Mouse (Mus musculus) hindbrain, embryonic 14.5 days (tissue): ENCODE measurements at regions not wholly inside any gene's neighbourhood (a gene's known extent, or its start where the extent isn't known, plus 50 kb on each side); places are given as distances from the start of the nearest gene placed in this dataset.

Experiments used
- ATAC-seq: fragments of 200-750 bp; cut with Nextera tagmentation; 2 replicates; pipeline ENCODE4 v1.8.0; 2017; ENCODE audit warnings: moderate number of reproducible peaks, mild to moderate bottlenecking, moderate TSS enrichment, moderate library complexity; ENCODE audit not compliant: low FRiP score
- DNase-seq: peaks from one replicate; pipeline ENCODE4 v3.0.0-alpha.2; 2015; ENCODE audit warnings: low spot score
- H3K27ac ChIP-seq: fragments of 300-500 bp; sonication (generic); 2 replicates; pipeline ENCODE4 v1.5.1; 2014; ENCODE audit warnings: mild to moderate bottlenecking, moderate library complexity
- H3K27me3 ChIP-seq: fragments of 300-500 bp; sonication (generic); 2 replicates; pipeline ENCODE4 v1.6.1; 2014; ENCODE audit warnings: mild to moderate bottlenecking, low read length, mixed read lengths; ENCODE audit not compliant: control insufficient read depth, insufficient read depth
- H3K36me3 ChIP-seq: fragments of 300-500 bp; sonication (generic); replicated peaks from 2 replicates; pipeline ENCODE4 v1.6.1; 2014; ENCODE audit not compliant: control insufficient read depth, insufficient read depth
- H3K4me1 ChIP-seq: fragments of 300-500 bp; sonication (generic); replicated peaks from 2 replicates; pipeline ENCODE4 v1.6.1; 2014; ENCODE audit warnings: antibody characterized with exemption, low read length, mixed read lengths; ENCODE audit not compliant: control insufficient read depth, insufficient read depth
- H3K4me2 ChIP-seq: fragments of 300-500 bp; sonication (generic); replicated peaks from 2 replicates; pipeline ENCODE4 v1.6.1; 2014; ENCODE audit warnings: mild to moderate bottlenecking, moderate library complexity
- H3K4me3 ChIP-seq: fragments of 300-500 bp; sonication (generic); replicated peaks from 2 replicates; pipeline ENCODE4 v1.5.1; 2014; ENCODE audit warnings: mild to moderate bottlenecking, low read length
- H3K9ac ChIP-seq: fragments of 300-500 bp; sonication (generic); 2 replicates; pipeline ENCODE4 v1.6.1; 2014
- H3K9me3 ChIP-seq: fragments of 300-500 bp; sonication (generic); 2 replicates; pipeline ENCODE4 v1.6.1; 2016; ENCODE audit warnings: low read length; ENCODE audit not compliant: control insufficient read depth
- WGBS: fragments of 180-500 bp; shearing (Covaris S2); extraction: QIAGEN DNeasy Blood & Tissue Kit; methylation state at CpG from one replicate; pipeline ENCODE4 v1.1.7; 2014; 5-methylcytosine and 5-hydroxymethylcytosine counted together

DNA sequence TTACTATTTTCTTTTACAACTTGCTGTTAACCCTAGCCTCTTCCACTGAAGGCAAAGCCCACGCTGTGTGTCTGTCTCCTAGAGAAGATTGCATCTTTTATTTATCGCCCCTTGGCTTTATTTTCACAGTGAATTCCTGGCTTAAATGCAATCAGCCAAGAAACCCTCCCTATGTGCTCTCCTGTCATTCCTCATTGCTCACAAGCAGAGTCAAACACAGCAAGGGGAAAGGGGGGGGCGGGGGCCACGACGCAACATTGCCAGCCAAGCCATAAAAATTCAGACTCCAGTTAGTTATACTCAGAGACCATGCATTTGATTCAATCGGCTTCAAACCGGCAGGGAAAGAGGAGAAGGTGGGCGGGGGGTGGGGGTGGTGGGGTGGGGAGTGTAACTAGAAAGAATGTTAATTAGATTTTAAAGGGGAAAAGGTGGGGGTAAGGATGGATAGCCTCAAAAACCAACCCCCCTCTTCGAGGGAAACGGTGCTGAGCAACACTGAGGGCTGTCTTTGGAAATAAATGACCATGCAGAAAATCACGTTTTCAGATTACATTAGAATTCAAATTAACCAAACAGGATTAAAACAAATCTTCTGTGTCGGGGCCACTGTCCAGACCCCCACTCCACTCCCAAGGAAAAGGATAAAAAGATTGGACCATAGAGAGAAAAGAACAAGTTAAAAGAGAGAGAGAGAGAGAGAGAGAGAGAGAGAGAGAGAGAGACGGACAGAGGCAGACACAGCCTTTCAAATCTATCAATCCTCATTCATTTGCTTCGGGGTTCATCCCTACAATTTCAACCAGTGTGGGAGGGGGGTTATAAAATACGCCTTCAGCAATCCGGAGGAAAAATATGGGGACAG lies 156.6 kb upstream of the Smim15 start:
- H3K4me1 ChIP-seq: peaks cover 46% of the 10 kb centered on the region
- peak overlapping the region; percentile 61 for H3K4me2 ChIP-seq
- peak overlapping the region; percentile 99 for H3K27ac ChIP-seq
- H3K4me3 ChIP-seq: peak overlapping the region; percentile 82
- no peaks in the 10 kb centered on the region for H3K36me3 ChIP-seq
- ATAC-seq (no peak), DNase-seq (no peak)
- under 1% methylated on average over 15 of the region's 16 CpGs for WGBS
- H3K9ac ChIP-seq: peak overlapping the region; percentile 97
- H3K9me3 ChIP-seq: no peaks in the 10 kb centered on the region
- no peaks in the 10 kb centered on the region for H3K27me3 ChIP-seq

DNA sequence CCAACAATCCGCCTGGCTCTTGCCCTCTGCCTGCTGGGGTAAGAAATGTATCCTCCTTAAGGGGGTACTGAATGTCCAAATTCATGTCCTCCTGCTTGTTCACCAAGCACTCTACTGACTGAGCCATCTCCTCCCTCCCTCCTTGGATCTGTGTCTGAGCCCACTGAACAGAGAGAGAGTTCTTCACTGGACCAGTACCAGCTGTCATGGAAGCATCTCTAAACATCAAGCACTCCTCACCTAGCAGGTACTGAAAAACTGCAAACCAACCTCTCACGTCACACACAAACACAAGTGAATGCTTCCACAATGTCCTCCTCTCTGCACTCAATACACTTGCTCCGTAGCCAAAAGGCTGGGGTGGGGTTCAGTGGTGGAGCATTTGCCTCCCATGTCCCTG lies 159.4 kb upstream of the Smim15 start:
- H3K27me3 ChIP-seq: no peaks in the 10 kb centered on the region
- H3K9ac ChIP-seq: no peak overlapping the region
- 70% methylated on average over 3 of the region's 3 CpGs for WGBS
- peak overlapping the region; percentile 29; the same call in 1 of the 2 replicates for H3K4me2 ChIP-seq
- peaks cover 44% of the 10 kb centered on the region for H3K4me1 ChIP-seq
- no peaks in the 10 kb centered on the region for H3K36me3 ChIP-seq
- H3K27ac ChIP-seq: no peak overlapping the region
- ATAC-seq (no peak), DNase-seq (no peak)
- no peak overlapping the region for H3K4me3 ChIP-seq
- H3K9me3 ChIP-seq: peaks cover 3% of the 10 kb centered on the region; the same call in 1 of the 2 replicates

DNA sequence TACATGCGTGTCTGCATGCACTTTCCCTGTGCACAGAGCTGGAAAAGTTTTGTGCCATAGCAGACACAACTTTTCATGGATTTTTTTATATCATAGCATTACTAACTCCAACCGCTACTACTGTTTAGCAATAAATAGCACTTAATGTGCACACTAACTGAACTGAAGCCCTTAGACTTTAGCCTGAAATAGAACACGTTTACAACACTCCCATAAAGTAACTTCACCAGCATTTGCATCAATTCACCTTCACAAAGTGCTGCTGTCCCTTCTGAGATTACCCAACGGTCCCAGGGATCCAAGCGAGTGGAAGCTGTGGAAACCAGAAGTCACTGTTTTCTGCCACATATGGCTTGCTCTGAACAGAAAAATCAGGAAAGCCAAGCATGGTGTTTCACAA lies 161.9 kb upstream of the Smim15 start:
- Histone ChIP-seq H3K4me1 (peaks cover 51% of the 10 kb centered on the region), H3K4me2 (no peak overlapping the region), H3K36me3 (no peaks in the 10 kb centered on the region), H3K4me3 (no peak overlapping the region), H3K9me3 (peaks cover 3% of the 10 kb centered on the region; the same call in 1 of the 2 replicates), H3K27ac (no peak overlapping the region), H3K27me3 (no peaks in the 10 kb centered on the region), H3K9ac (no peak overlapping the region)
- 87% methylated on average over 5 of the region's 5 CpGs for WGBS
- no peak for DNase-seq
- ATAC-seq: no peak

DNA sequence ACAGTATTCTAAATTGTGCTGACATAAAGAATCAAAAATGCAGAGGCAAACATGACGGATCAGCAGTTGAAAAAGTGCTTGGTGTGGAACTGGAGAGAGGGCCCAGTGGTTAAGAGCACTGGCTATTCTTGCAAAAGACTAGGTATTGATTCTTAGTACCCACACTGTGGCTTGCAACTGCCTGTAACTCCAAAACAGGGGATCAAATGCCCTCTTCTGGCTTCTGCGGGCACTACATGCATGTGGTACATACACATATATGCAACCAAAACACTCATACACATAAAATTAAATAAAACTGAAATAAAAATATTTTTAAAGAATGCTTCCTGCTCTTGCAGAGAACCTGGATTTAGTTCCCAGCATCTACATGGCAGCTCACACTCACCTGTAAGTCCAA lies 163.7 kb upstream of the Smim15 start:
- H3K9ac ChIP-seq: no peak overlapping the region
- H3K9me3 ChIP-seq: peaks cover 3% of the 10 kb centered on the region; the same call in 1 of the 2 replicates
- H3K4me3 ChIP-seq: no peak overlapping the region
- H3K36me3 ChIP-seq: no peaks in the 10 kb centered on the region
- H3K4me1 ChIP-seq: peaks cover 54% of the 10 kb centered on the region
- ATAC-seq: no peak
- no peaks in the 10 kb centered on the region for H3K27me3 ChIP-seq
- 99% methylated on average over 2 of the region's 2 CpGs for WGBS
- DNase-seq: no peak
- no peak overlapping the region for H3K4me2 ChIP-seq
- H3K27ac ChIP-seq: no peak overlapping the region

DNA sequence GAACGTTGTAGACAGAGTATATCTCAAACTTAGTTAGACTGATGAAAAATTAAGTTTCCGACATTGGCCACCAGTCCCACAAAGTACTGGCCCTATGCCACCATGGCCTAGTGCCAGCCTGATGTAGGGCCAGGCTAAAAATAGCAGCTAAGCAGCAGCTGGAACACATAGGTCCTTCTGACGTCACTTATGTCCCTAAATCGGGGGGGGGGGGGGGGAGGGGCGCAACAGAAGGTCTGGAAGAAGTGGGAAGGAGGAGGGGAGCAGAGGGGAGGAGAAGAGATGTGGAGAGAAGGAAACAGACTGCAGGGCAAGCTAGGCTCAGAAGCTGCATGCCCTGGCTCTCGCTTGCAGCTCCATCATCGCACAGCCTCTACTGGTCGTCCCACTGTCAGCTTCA lies 164.7 kb upstream of the Smim15 start:
- DNase-seq: peak; percentile 55
- Histone ChIP-seq H3K9me3 (peaks cover 3% of the 10 kb centered on the region; the same call in 1 of the 2 replicates), H3K36me3 (no peaks in the 10 kb centered on the region), H3K9ac (no peak overlapping the region), H3K4me1 (peaks cover 50% of the 10 kb centered on the region), H3K27me3 (no peaks in the 10 kb centered on the region), H3K4me3 (no peak overlapping the region), H3K4me2 (no peak overlapping the region), H3K27ac (no peak overlapping the region)
- ATAC-seq: peak; percentile 27; the same call in 1 of the 2 replicates
- WGBS: 61% methylated on average over 7 of the region's 8 CpGs

DNA sequence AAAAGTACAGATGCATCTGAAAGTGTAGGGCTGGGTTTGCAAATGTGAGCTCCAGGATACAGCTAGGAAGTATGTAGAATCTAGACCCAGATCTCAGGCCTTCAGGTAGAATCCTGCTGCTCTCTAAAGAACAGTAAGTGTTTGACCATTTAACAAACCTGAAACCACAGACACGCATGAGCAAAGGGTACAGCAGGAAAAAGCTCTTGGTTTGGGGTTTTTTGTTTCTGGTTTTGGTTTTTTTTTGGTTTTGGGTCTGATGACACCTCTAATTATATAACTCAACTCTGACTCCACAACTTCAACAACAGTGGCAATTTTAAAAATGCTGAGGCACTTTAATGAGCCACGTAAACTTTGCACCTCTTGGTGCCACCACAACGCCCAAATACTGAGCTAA lies 165.3 kb upstream of the Smim15 start:
- Histone ChIP-seq H3K27ac (no peak overlapping the region), H3K9ac (no peak overlapping the region), H3K36me3 (no peaks in the 10 kb centered on the region), H3K4me1 (peaks cover 49% of the 10 kb centered on the region), H3K4me2 (no peak overlapping the region), H3K9me3 (peaks cover 3% of the 10 kb centered on the region; the same call in 1 of the 2 replicates), H3K4me3 (no peak overlapping the region), H3K27me3 (no peaks in the 10 kb centered on the region)
- 95% methylated on average over 3 of the region's 3 CpGs for WGBS
- DNase-seq: no peak
- ATAC-seq: no peak

DNA sequence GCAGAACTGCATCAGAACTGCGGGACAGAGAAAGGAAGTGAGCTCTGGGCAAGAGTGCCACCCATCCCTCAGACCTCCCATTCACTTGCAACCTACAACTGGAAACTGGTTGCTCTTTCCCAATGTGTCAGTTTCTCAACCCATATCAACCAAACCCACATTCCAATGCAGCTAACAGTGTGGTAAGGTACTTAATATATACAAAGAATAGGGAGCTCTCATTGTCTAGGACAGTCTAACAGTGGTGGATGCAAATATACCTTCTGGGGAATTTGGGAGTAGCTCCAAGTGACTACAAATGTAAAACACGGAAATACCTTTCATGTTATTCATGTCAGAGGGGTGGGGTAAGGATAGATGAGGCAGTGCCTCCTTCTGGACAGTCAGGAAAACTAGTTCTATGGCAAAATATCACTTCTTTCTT lies 171.0 kb upstream of the Smim15 start:
- Histone ChIP-seq H3K9me3 (no peaks in the 10 kb centered on the region), H3K27ac (no peak overlapping the region), H3K9ac (no peak overlapping the region), H3K27me3 (no peaks in the 10 kb centered on the region), H3K4me3 (no peak overlapping the region), H3K36me3 (no peaks in the 10 kb centered on the region), H3K4me2 (no peak overlapping the region), H3K4me1 (peaks cover 45% of the 10 kb centered on the region)
- DNase-seq (no peak), ATAC-seq (no peak)
- 64% methylated on average over 2 of the region's 2 CpGs for WGBS

DNA sequence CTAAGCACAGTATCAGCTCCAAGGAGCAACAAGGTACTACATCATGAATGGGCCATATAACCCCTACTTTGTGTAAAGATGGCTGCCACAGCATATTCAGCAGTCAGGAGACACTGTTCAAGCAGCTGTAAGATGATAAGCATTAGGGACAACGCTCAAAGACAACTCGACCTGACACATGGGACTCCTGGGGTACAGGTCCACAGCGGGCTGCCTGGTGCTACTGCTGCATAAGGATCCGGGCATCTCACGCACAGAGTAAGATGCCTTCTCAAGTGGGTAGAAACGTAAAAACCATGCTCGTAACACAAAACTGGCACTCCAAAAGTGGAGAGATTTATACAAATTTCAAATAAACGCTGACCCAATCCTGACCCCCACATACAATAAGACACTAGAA lies 171.7 kb upstream of the Smim15 start:
- WGBS: 78% methylated on average over 8 of the region's 8 CpGs
- Histone ChIP-seq H3K4me2 (no peak overlapping the region), H3K27ac (no peak overlapping the region), H3K9ac (no peak overlapping the region), H3K36me3 (no peaks in the 10 kb centered on the region), H3K27me3 (no peaks in the 10 kb centered on the region), H3K4me1 (peaks cover 45% of the 10 kb centered on the region), H3K9me3 (no peaks in the 10 kb centered on the region), H3K4me3 (no peak overlapping the region)
- no peak for ATAC-seq
- no peak for DNase-seq

DNA sequence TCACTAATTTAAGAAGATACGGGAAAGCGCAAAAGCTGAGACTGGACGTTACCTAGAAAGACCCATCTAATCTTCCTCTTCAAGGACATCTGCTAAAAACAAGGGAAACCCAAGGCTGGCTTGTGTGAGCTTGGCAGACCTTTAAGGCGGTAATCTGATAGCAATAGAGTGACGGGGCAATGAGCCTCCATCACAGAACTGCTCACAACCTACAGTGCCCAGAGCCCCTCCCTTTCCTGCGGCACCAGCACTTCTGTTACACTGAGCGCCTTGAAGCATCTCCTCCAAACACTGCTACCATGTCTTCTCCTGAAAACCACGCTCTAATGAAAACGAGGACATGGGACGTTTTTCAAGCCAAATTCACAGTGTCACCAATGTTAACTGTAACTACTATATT lies 172.1 kb upstream of the Smim15 start:
- 0 out of 2 replicates have a peak, but pooled peaks have one; percentile 46 for ATAC-seq
- WGBS: 69% methylated on average over 10 of the region's 10 CpGs

More for the DNA sequence above, 172.1 kb upstream of the Smim15 start:
- no peak overlapping the region for H3K9ac ChIP-seq
- no peaks in the 10 kb centered on the region for H3K36me3 ChIP-seq
- H3K27me3 ChIP-seq: no peaks in the 10 kb centered on the region
- no peak overlapping the region for H3K4me2 ChIP-seq
- DNase-seq: no peak
- no peak overlapping the region for H3K27ac ChIP-seq
- H3K9me3 ChIP-seq: no peaks in the 10 kb centered on the region
- H3K4me3 ChIP-seq: no peak overlapping the region
- H3K4me1 ChIP-seq: peaks cover 44% of the 10 kb centered on the region
